Mouse (Mus musculus) kidney, postnatal 14 days (tissue): ENCODE measurements around the gene Entpd6.

Experiments
- DNase-seq: peaks from one replicate; pipeline ENCODE4 v3.0.0; 2022; ENCODE audit warnings: mixed read lengths

Entpd6 gene

GRCm38 (mm10) chr2:150787234-150787771, 38.5 kb downstream of the Entpd6 start:
- peak; percentile 35 for DNase-seq

DNA sequence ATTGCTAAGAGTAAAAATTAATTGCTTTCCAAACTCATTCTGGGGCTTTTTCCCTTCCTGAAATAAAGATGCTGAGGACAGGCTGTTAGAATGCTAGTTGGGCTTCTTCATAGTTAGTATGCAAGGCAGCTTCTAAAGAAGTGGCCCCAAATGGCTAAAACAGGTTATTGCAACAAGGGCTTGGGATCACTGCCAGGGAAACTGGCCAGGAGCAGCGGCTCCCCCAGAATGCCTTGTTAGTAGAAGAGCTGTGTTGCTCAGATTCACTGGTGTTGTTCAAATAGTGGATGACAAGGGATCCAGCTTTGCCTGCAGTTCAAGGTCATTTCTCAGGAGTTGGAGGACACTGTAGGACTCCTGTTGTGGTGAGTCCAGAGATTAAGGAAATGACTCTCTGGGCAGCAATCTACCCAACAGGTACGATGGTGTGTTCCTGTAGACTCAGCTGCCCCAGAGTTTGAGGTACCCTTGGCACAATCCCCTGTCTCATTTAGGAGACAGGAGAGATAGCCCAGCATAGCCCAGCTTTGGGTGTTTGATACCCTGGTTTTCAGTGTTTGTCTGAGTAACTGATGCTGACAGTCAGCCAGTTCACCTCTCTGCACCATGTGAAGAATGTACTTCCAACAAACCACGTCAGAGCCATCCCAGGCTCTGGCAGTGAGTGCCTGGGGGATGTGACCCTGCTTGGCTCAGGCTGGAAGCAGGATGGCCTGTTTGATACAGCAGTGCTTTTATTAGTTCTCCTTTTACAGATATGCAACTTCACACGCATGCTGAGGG, 40.1 kb downstream of the Entpd6 start:
- peak; percentile 85 for DNase-seq

DNA sequence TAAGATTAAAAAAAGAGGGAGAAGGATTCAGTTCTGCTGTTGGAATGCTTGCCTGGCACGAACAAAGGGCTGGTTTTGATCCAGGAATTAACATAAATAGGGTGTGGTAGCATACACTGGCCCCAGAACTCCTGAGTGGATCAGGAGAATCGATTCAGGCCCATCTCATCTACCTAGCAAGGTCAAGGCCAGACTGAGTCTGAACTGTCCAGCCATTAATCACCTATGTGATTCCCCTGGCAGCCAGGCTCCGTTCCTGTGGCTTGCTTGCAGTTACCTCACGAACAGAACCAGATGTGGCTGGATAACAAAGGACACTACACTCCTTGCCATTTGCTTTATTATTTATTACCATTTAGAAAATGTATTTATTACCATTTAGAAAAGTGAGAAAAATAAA, 44.5 kb downstream of the Entpd6 start:
- no peak for DNase-seq

DNA sequence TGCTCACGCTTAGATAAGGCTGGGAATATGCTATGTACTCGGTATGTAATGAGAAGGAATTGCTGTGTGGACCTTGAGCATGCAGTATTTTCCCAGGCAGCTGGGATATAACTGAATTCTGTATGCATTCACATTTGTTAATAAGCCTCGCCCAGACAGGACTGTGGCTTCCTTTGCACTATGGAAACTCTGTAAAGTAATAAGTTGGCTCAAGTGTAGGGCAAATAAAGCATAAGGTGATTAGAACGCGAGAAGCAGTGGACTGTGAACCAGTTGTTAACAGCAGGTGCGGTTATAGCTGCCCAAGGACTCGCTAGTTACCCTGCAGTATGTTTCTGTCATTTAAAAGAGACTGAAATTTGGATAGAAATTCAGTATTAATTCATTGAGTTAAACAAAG, 49.2 kb downstream of the Entpd6 start:
- DNase-seq: no peak

DNA sequence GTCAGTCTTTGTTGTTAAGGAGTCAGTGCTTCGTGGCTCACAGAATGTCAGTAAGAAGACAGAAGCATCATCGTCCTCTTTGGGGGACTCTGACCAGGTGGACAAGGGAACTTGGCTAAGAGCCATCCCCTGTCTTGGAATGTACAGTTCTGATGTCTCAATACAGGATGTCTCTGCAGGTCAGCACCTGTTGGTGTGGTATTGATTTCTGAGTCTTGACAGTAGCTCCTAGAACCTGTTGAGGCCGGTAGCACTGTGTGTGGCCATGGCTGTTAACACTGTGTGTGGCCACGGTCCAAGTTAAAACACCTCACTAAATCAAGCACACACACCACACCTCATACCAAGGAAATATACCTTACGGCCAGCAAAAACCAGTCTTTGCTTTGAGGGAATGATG, 51.8 kb downstream of the Entpd6 start:
- no peak for DNase-seq

- no peak for DNase-seq
Measured at GRCm38 (mm10) chr2:150803035-150803434, 54.2 kb downstream of the Entpd6 start.

DNA sequence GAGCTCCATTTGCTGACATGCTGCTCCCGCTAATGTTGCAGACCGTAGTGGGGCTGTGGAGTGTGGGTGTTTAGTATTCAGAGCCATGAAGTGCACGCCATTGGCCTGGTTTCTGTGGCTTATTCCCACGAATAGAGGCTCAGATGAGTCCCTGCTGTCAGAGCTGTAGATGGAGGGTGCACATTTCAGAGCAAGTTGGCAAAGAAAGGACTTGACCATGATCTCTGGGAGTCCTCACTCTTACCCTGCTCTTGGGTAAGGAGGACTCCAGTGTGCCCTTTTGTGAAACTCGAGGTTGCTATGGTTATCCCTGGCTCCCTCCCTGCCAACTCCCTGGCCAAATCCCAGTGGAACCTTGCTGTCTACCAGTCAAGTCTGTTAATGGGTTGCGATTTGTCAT, 59.5 kb downstream of the Entpd6 start:
- DNase-seq: no peak

GRCm38 (mm10) chr2:150808812-150809211, 60.0 kb downstream of the Entpd6 start:
- DNase-seq: no peak

DNA sequence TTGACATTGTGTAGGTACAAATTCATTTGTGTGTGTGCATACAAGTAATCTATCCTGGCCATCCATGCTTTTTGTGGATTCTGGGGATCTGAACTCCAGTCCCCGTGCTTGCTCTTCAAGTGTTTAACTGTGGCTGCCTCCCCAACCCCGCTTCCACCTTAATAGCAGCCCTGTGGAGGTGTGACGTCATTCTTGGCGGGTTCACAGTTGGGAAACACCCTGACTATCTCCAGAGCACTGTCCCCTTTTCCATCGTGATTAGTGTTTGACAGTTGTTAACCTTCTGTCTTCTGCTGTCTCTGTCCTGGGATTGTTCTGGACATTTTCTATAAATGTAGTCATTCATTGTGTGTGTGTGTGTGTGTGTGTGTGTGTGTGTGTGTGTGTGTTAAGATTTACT, 61.8 kb downstream of the Entpd6 start:
- no peak for DNase-seq

DNA sequence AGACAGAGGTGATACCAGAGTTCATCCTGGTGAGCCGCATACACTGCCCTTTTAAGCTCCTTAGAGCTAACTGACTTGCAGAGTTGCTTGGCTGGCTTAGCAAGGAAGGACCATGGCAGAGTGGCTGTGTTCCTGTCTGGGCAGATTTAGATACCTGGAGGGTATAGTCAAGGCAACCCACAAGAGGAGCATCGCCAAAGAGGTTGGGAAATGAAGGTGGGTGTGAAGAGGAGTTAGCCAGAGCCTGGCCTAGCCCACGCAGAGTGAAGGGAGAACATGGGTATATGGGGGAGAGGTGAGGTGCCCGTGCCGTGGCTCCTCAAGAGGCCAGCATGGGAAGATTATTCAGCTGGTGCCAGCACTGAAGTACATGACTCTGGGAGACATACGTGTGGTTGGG, 64.0 kb downstream of the Entpd6 start:
- no peak for DNase-seq

GRCm38 (mm10) chr2:150816676-150817402, 68.0 kb downstream of the Entpd6 start:
- DNase-seq: no peak

- DNase-seq: no peak
Measured at GRCm38 (mm10) chr2:150818742-150819141, 69.9 kb downstream of the Entpd6 start.

DNA sequence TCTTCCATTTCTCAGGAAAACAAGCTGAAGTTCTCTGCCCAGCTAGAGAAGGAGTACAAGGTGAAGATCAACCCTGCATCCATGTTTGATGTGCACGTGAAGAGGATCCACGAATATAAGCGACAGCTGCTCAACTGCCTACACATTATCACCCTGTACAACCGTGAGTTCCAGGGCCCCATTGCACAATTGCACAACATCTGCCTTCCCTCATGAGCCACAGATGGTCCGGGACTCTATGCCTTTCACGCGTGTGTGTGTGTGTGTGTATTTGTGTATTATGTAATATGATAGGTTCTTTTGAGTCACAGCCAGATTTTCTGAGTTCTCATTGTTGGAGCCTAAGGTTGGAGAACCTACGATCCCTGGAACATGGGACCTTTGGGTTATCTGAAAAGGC, 71.9 kb downstream of the Entpd6 start:
- DNase-seq: no peak
